Mouse (Mus musculus) C2C12 (cell line): ENCODE results near the gene Hes5.

Source experiments
- CTCF ChIP-seq: IDR thresholded peaks from one replicate; pipeline ENCODE4 v1.5.1; 2011; ENCODE audit not compliant: control insufficient read depth, insufficient read depth, insufficient read length
- MYOD1 ChIP-seq: IDR thresholded peaks from one replicate; pipeline ENCODE4 v1.6.1; 2011; ENCODE audit warnings: low read depth; ENCODE audit not compliant: control insufficient read depth, insufficient read length
- MYOG ChIP-seq: IDR thresholded peaks from one replicate; pipeline ENCODE4 v1.6.1; 2011; ENCODE audit not compliant: control insufficient read depth, insufficient read length; ENCODE audit errors: extremely low read depth
- USF1 ChIP-seq: IDR thresholded peaks from one replicate; pipeline ENCODE4 v1.6.1; 2011; ENCODE audit warnings: low read depth, mild to moderate bottlenecking, control low read depth, moderate library complexity

DNA sequence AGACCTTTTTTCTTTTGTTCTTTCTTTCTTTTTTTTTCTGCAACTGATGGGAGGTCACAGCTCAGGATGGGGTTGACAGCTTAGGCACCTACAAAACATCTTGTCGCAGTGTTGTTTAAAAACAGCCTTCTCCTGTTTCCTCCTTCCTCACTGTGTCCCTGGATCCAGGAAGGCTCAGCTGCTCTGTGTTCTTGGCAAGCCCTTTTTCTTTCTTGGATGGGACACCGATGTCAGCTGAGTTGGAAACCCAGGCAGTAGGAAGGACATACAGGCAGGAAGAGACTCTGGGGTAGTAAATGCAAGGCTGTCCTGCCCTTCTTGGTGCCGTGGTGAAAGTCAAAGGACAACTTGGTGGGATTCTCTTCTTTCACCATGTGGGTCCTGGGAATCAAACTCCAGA lies 5.1 kb downstream of the Hes5 start:
- TF ChIP-seq MYOD1 (no peak), CTCF (no peak), USF1 (no peak), MYOG (no peak)
